23 mouse cellular contexts compared by ENCODE assay signal in genomic region chr17:5157609-5158008, GRCm38 (mm10).
DNase-seq lines count a peak whose midpoint lies in the region; ATAC-seq and TF ChIP-seq lines count a peak whose summit lies in the region.
"Had no signal": no experiment of that assay in that cellular context is flagged by ENCODE, and none has a peak within 500 bp of the region (broad histone marks: within the 10 kb centered on the region; RNA-seq: fewer than 3 reads in every experiment).

No protein-coding gene starts in this region.

- H3K4me2 ChIP-seq in hindbrain, embryonic 12.5 days (replicated peaks) = no peak overlapping the region
- no peak overlapping the region for H3K4me2 ChIP-seq in hindbrain, postnatal 0 days (ENCODE audit: low read depth, low read length)
- H3K4me2 ChIP-seq: embryonic facial prominence, embryonic 13.5 days; forebrain, embryonic 13.5 days; heart, embryonic 13.5 days; hindbrain, embryonic 14.5 days had no signal

- H3K27me3 ChIP-seq in hindbrain, embryonic 12.5 days = no peaks in the 10 kb centered on the region
- H3K27me3 ChIP-seq in hindbrain, postnatal 0 days (ENCODE audit: insufficient read depth, low read length) = no peaks in the 10 kb centered on the region
- H3K27me3 ChIP-seq: CH12.LX; embryonic facial prominence, embryonic 13.5 days; forebrain, embryonic 13.5 days; heart, embryonic 13.5 days; Patski had no signal

- no peaks in the 10 kb centered on the region for H3K9me3 ChIP-seq in hindbrain, embryonic 12.5 days (replicated peaks)
- H3K9me3 ChIP-seq in hindbrain, postnatal 0 days (ENCODE audit: low read length) = no peaks in the 10 kb centered on the region
- H3K9me3 ChIP-seq: embryonic facial prominence, embryonic 13.5 days; forebrain, embryonic 13.5 days; heart, embryonic 13.5 days had no signal

- H3K36me3 ChIP-seq in hindbrain, embryonic 12.5 days = no peaks in the 10 kb centered on the region; the same call in 1 of the 2 replicates
- no peaks in the 10 kb centered on the region for H3K36me3 ChIP-seq in hindbrain, postnatal 0 days (ENCODE audit: insufficient read depth, low read length)

- H3K9ac ChIP-seq in hindbrain, embryonic 12.5 days = no peak overlapping the region
- no peak overlapping the region for H3K9ac ChIP-seq in hindbrain, postnatal 0 days (replicated peaks; ENCODE audit: low read length)
- H3K9ac ChIP-seq: embryonic facial prominence, embryonic 13.5 days; forebrain, embryonic 13.5 days; heart, embryonic 13.5 days; hindbrain, embryonic 14.5 days had no signal

- TF ChIP-seq CTCF in hindbrain, postnatal 0 days (IDR thresholded peaks at IDR 0.05; ENCODE audit: low read depth) = no peak

- no peak for ATAC-seq in hindbrain, embryonic 12.5 days (ENCODE audit: low FRiP score)
- ATAC-seq in hindbrain, postnatal 0 days = no peak
- ATAC-seq: activated CD4-positive, CD25-positive, alpha-beta regulatory T cell, adult 4 months; forebrain, embryonic 13.5 days; inflammation-experienced regulatory T-cells, adult 6 months; intestine, postnatal 0 days; Patski had no signal

- H3K4me3 ChIP-seq in hindbrain, embryonic 12.5 days = no peak overlapping the region
- H3K4me3 ChIP-seq in hindbrain, postnatal 0 days (ENCODE audit: low read length) = no peak overlapping the region
- H3K4me3 ChIP-seq: embryonic facial prominence, embryonic 13.5 days; forebrain, embryonic 13.5 days; gastrocnemius, adult 2 months; heart, embryonic 13.5 days had no signal

- peak; percentile 63 for DNase-seq in adrenal gland, adult 2 months
- no peak for DNase-seq in adrenal gland, postnatal 25 days
- no peak for DNase-seq in hindbrain, postnatal 0 days (ENCODE audit: low spot score)
- DNase-seq in kidney, postnatal 10 days = peak; percentile 25
- no peak for DNase-seq in kidney, postnatal 25 days
- DNase-seq in adrenal gland, postnatal 14 days = peak; percentile 43
- no peak for DNase-seq in B cell, adult 2 months
- DNase-seq: cerebellum, adult 18-20 months; cerebellum, adult 9-11 months; cerebellum, postnatal 36 days; gastrocnemius, adult 2 months; gastrocnemius, postnatal 25 days; heart, postnatal 4 days had no signal

- H3K27ac ChIP-seq in hindbrain, embryonic 12.5 days = 0 out of 2 replicates have a peak overlapping the region, but pooled peaks have one; percentile 7
- no peak overlapping the region for H3K27ac ChIP-seq in hindbrain, postnatal 0 days
- H3K27ac ChIP-seq: embryonic facial prominence, embryonic 13.5 days; forebrain, embryonic 13.5 days; gastrocnemius, adult 2 months; heart, embryonic 13.5 days; hindbrain, embryonic 14.5 days had no signal

- 86% methylated on average over 7 of the region's 7 CpGs for WGBS in hindbrain, embryonic 12.5 days
- WGBS in hindbrain, postnatal 0 days = 84% methylated on average over 7 of the region's 7 CpGs

- peaks cover 28% of the 10 kb centered on the region for H3K4me1 ChIP-seq in hindbrain, embryonic 12.5 days
- H3K4me1 ChIP-seq in hindbrain, postnatal 0 days (ENCODE audit: insufficient read depth, low read length) = 0 out of 2 replicates have a peak, but pooled peaks cover 3% of the 10 kb centered on the region
- H3K4me1 ChIP-seq: embryonic facial prominence, embryonic 13.5 days had no signal

Comparison
In these comparisons a context has a peak if more than half of its experiments do, and no peak if none do; other contexts are left out.
1. DNase-seq: peak in adrenal gland, adult 2 months (single experiment), kidney, postnatal 10 days (single experiment) and adrenal gland, postnatal 14 days (single experiment); none in adrenal gland, postnatal 25 days (single experiment), hindbrain, postnatal 0 days (single experiment), kidney, postnatal 25 days (0 of 2) and B cell, adult 2 months (0 of 2).